Mouse (Mus musculus): ENCODE measurements around the gene Slc12a5. TPM values are rescaled to one million over a fixed set of nuclear protein-coding genes. Genes with fewer than 3 reads are reported as not detected.
A peak's percentile ranks its signal among the peaks of the same experiment; 100 is the strongest.

Gene Slc12a5
- polyA plus RNA-seq, 1 experiment = 1.9 TPM

GRCm38 (mm10) chr2:165033306-165033705 is 72.7 kb downstream of the Slc12a5 start:
- H3K4me3 ChIP-seq (ENCODE audit: low read depth, low read length) = peak overlapping the region; percentile 89
- H3K27ac ChIP-seq (ENCODE audit: insufficient read depth, low read length) = no peak overlapping the region
- no peaks in the 10 kb centered on the region for H3K27me3 ChIP-seq (ENCODE audit: control insufficient read depth, insufficient read depth, low read length, poor library complexity, severe bottlenecking)
- H3K36me3 ChIP-seq (ENCODE audit: control insufficient read depth, insufficient read depth, low read length, poor library complexity, severe bottlenecking) = no peaks in the 10 kb centered on the region
- peak overlapping the region; percentile 80 for H3K9ac ChIP-seq (ENCODE audit: low read depth, poor library complexity, severe bottlenecking)
- H3K9me3 ChIP-seq (replicated peaks; ENCODE audit: control insufficient read depth, insufficient read depth, low read length, poor library complexity, severe bottlenecking) = no peaks in the 10 kb centered on the region
- TF ChIP-seq POLR2A (IDR thresholded peaks at IDR 0.05; ENCODE audit: insufficient read depth, low read length) (no peak), EP300 (IDR thresholded peaks at IDR 0.05; ENCODE audit: insufficient read depth, low read depth, low read length) (no peak), CTCF (IDR thresholded peaks at IDR 0.05; ENCODE audit: low read depth, low read length) (no peak)
- H3K4me1 ChIP-seq (ENCODE audit: control insufficient read depth, insufficient read depth, low read length) = no peaks in the 10 kb centered on the region

- Histone ChIP-seq H3K27ac (ENCODE audit: insufficient read depth, low read length) (no peak within 1 kb of the TSS), H3K4me3 (ENCODE audit: low read depth, low read length) (peak within 1 kb of the TSS; percentile 89), H3K9ac (ENCODE audit: low read depth, poor library complexity, severe bottlenecking) (peak within 1 kb of the TSS; percentile 80), H3K36me3 (ENCODE audit: control insufficient read depth, insufficient read depth, low read length, poor library complexity, severe bottlenecking) (no peaks in the 10 kb centered on the region), H3K9me3 (replicated peaks; ENCODE audit: control insufficient read depth, insufficient read depth, low read length, poor library complexity, severe bottlenecking) (no peaks in the 10 kb centered on the region), H3K4me1 (ENCODE audit: control insufficient read depth, insufficient read depth, low read length) (no peaks in the 10 kb centered on the region), H3K27me3 (ENCODE audit: control insufficient read depth, insufficient read depth, low read length, poor library complexity, severe bottlenecking) (no peaks in the 10 kb centered on the region)
- no peak for TF ChIP-seq EP300 (IDR thresholded peaks at IDR 0.05; ENCODE audit: insufficient read depth, low read depth, low read length)
- peak; percentile 57 for TF ChIP-seq POLR2A (IDR thresholded peaks at IDR 0.05; ENCODE audit: insufficient read depth, low read length)
- no peak for TF ChIP-seq CTCF (IDR thresholded peaks at IDR 0.05; ENCODE audit: low read depth, low read length)
These were observed 73.8 kb downstream of the Slc12a5 start, which contains the start of gene Ncoa5 for GRCm38 (mm10) chr2:165034131-165035057. Gene Ncoa5, minus strand, starts transcription at chr2:165034867.

GRCm38 (mm10) chr2:165035058-165035431 is 74.4 kb downstream of the Slc12a5 start:
- H3K4me3 ChIP-seq (ENCODE audit: low read depth, low read length) = no peak overlapping the region
- H3K36me3 ChIP-seq (ENCODE audit: control insufficient read depth, insufficient read depth, low read length, poor library complexity, severe bottlenecking) = no peaks in the 10 kb centered on the region
- H3K9ac ChIP-seq (ENCODE audit: low read depth, poor library complexity, severe bottlenecking) = no peak overlapping the region
- no peaks in the 10 kb centered on the region for H3K27me3 ChIP-seq (ENCODE audit: control insufficient read depth, insufficient read depth, low read length, poor library complexity, severe bottlenecking)
- H3K9me3 ChIP-seq (replicated peaks; ENCODE audit: control insufficient read depth, insufficient read depth, low read length, poor library complexity, severe bottlenecking) = no peaks in the 10 kb centered on the region
- no peaks in the 10 kb centered on the region for H3K4me1 ChIP-seq (ENCODE audit: control insufficient read depth, insufficient read depth, low read length)
- H3K27ac ChIP-seq (ENCODE audit: insufficient read depth, low read length) = no peak overlapping the region
- TF ChIP-seq CTCF (IDR thresholded peaks at IDR 0.05; ENCODE audit: low read depth, low read length) = no peak
- no peak for TF ChIP-seq POLR2A (IDR thresholded peaks at IDR 0.05; ENCODE audit: insufficient read depth, low read length)
- no peak for TF ChIP-seq EP300 (IDR thresholded peaks at IDR 0.05; ENCODE audit: insufficient read depth, low read depth, low read length)

- TF ChIP-seq POLR2A (IDR thresholded peaks at IDR 0.05; ENCODE audit: insufficient read depth, low read length) (no peak), CTCF (IDR thresholded peaks at IDR 0.05; ENCODE audit: low read depth, low read length) (no peak), EP300 (IDR thresholded peaks at IDR 0.05; ENCODE audit: insufficient read depth, low read depth, low read length) (no peak)
- Histone ChIP-seq H3K4me3 (ENCODE audit: low read depth, low read length) (no peak overlapping the region), H3K27ac (ENCODE audit: insufficient read depth, low read length) (no peak overlapping the region), H3K9ac (ENCODE audit: low read depth, poor library complexity, severe bottlenecking) (no peak overlapping the region), H3K27me3 (ENCODE audit: control insufficient read depth, insufficient read depth, low read length, poor library complexity, severe bottlenecking) (no peaks in the 10 kb centered on the region), H3K4me1 (ENCODE audit: control insufficient read depth, insufficient read depth, low read length) (no peaks in the 10 kb centered on the region), H3K9me3 (replicated peaks; ENCODE audit: control insufficient read depth, insufficient read depth, low read length, poor library complexity, severe bottlenecking) (no peaks in the 10 kb centered on the region), H3K36me3 (ENCODE audit: control insufficient read depth, insufficient read depth, low read length, poor library complexity, severe bottlenecking) (no peaks in the 10 kb centered on the region)
These were observed 76.8 kb downstream of the Slc12a5 start for GRCm38 (mm10) chr2:165037415-165037814.

- Histone ChIP-seq H3K4me1 (ENCODE audit: control insufficient read depth, insufficient read depth, low read length) (no peaks in the 10 kb centered on the region), H3K9ac (ENCODE audit: low read depth, poor library complexity, severe bottlenecking) (no peak overlapping the region), H3K27me3 (ENCODE audit: control insufficient read depth, insufficient read depth, low read length, poor library complexity, severe bottlenecking) (no peaks in the 10 kb centered on the region), H3K9me3 (replicated peaks; ENCODE audit: control insufficient read depth, insufficient read depth, low read length, poor library complexity, severe bottlenecking) (no peaks in the 10 kb centered on the region), H3K36me3 (ENCODE audit: control insufficient read depth, insufficient read depth, low read length, poor library complexity, severe bottlenecking) (no peaks in the 10 kb centered on the region), H3K4me3 (ENCODE audit: low read depth, low read length) (no peak overlapping the region), H3K27ac (ENCODE audit: insufficient read depth, low read length) (no peak overlapping the region)
- TF ChIP-seq EP300 (IDR thresholded peaks at IDR 0.05; ENCODE audit: insufficient read depth, low read depth, low read length) (no peak), POLR2A (IDR thresholded peaks at IDR 0.05; ENCODE audit: insufficient read depth, low read length) (no peak), CTCF (IDR thresholded peaks at IDR 0.05; ENCODE audit: low read depth, low read length) (no peak)
These were observed 81.5 kb downstream of the Slc12a5 start for GRCm38 (mm10) chr2:165042126-165042525.

- Histone ChIP-seq H3K9me3 (replicated peaks; ENCODE audit: control insufficient read depth, insufficient read depth, low read length, poor library complexity, severe bottlenecking) (no peaks in the 10 kb centered on the region), H3K4me3 (ENCODE audit: low read depth, low read length) (no peak overlapping the region), H3K4me1 (ENCODE audit: control insufficient read depth, insufficient read depth, low read length) (no peaks in the 10 kb centered on the region), H3K9ac (ENCODE audit: low read depth, poor library complexity, severe bottlenecking) (no peak overlapping the region), H3K27me3 (ENCODE audit: control insufficient read depth, insufficient read depth, low read length, poor library complexity, severe bottlenecking) (no peaks in the 10 kb centered on the region), H3K36me3 (ENCODE audit: control insufficient read depth, insufficient read depth, low read length, poor library complexity, severe bottlenecking) (no peaks in the 10 kb centered on the region), H3K27ac (ENCODE audit: insufficient read depth, low read length) (no peak overlapping the region)
- TF ChIP-seq POLR2A (IDR thresholded peaks at IDR 0.05; ENCODE audit: insufficient read depth, low read length) (no peak), CTCF (IDR thresholded peaks at IDR 0.05; ENCODE audit: low read depth, low read length) (no peak), EP300 (IDR thresholded peaks at IDR 0.05; ENCODE audit: insufficient read depth, low read depth, low read length) (no peak)
These were observed 82.6 kb downstream of the Slc12a5 start for GRCm38 (mm10) chr2:165043090-165043636.
